Mouse (Mus musculus) small intestine, adult 2 months (tissue): ENCODE results near the gene Krt83.

Experiments used
- CTCF ChIP-seq: fragments of 200-500 bp; IDR thresholded peaks from 2 replicates; pipeline ENCODE4 v1.5.1; 2012; ENCODE audit warnings: low read depth, mild to moderate bottlenecking, control low read depth, inconsistent platforms, low read length, moderate library complexity, mixed read lengths; ENCODE audit not compliant: insufficient replicate concordance, insufficient read length; ENCODE audit errors: extremely low read depth
- POLR2A ChIP-seq: fragments of 200-500 bp; IDR thresholded peaks from 2 replicates; pipeline ENCODE4 v1.6.1; 2012; ENCODE audit warnings: low read depth, mild to moderate bottlenecking, control low read depth, inconsistent platforms, low read length, moderate library complexity

DNA sequence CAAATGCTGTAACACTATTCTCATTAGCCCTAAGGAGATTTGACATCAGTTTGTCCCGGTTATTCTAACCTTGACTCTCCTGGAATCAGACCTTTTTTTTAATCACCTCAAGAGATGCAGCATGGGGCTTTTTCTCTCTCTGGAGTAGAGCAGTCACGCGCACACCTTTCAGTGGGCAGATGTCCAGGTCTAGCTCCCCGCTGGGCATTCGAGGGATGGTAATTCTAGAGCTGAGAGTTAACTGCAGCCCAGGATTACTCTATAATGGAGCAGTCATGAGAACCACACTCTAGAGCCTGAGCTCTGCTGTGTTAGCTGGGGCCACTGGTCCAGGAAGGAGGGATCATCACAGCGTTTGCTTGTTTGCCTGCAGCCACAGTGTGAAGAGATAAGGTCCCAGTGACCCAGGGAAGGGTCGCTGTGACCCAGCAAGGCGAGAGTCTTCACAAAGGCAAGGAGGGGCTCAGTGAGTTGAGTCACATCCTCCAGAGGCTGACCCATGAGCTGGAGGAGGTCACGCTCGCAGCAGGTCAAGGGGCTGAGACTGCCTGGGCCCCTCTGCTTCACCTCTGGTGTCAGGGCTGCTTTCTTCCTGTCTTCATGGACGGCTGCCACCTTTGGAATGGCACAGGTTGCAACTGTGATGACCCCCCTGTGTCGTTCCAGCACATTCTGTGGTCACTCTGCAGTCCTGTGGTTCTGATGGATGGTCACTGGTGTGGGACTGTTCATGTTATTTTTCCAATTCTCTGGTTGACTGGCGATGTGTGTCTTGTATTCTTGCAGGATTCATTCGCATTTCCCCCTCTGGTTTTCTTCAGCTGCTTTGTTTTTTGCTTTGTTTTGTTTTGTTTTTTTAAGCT lies 15.8 kb upstream of the Krt83 start:
- TF ChIP-seq POLR2A: no peak
- TF ChIP-seq CTCF: no peak
